Mouse (Mus musculus) midbrain, embryonic 14.5 days (tissue): Measurements from ENCODE around the gene Erlec1. TPM values are rescaled to one million over a fixed set of nuclear protein-coding genes. Genes with fewer than 3 reads are reported as not detected.

Experiments
- ATAC-seq: fragments of 200-750 bp; cut with Nextera tagmentation; 2 replicates; pipeline ENCODE4 v1.8.0; 2017; ENCODE audit warnings: moderate number of reproducible peaks, moderate library complexity; ENCODE audit not compliant: low FRiP score, low TSS enrichment
- DNase-seq: peaks from one replicate; pipeline ENCODE4 v3.0.0-alpha.2; 2015
- H3K27ac ChIP-seq: fragments of 300-500 bp; sonication (generic); replicated peaks from 2 replicates; pipeline ENCODE4 v1.5.1; 2014; ENCODE audit warnings: mild to moderate bottlenecking, low read depth, low read length, moderate library complexity
- H3K27me3 ChIP-seq: fragments of 300-500 bp; sonication (generic); 2 replicates; pipeline ENCODE4 v1.6.1; 2014; ENCODE audit warnings: low read length, control low read depth, mixed read lengths; ENCODE audit not compliant: control insufficient read depth, insufficient read depth
- H3K36me3 ChIP-seq: fragments of 300-500 bp; sonication (generic); 2 replicates; pipeline ENCODE4 v1.6.1; 2014; ENCODE audit warnings: low read length, control low read depth; ENCODE audit not compliant: control insufficient read depth, insufficient read depth
- H3K4me1 ChIP-seq: fragments of 300-500 bp; sonication (generic); 2 replicates; pipeline ENCODE4 v1.6.1; 2014; ENCODE audit warnings: mild to moderate bottlenecking, antibody characterized with exemption, low read length, control low read depth; ENCODE audit not compliant: control insufficient read depth, insufficient read depth
- H3K4me2 ChIP-seq: fragments of 300-500 bp; sonication (generic); 2 replicates; pipeline ENCODE4 v1.6.1; 2014; ENCODE audit warnings: mild to moderate bottlenecking, low read length, moderate library complexity
- H3K4me3 ChIP-seq: fragments of 300-500 bp; sonication (generic); replicated peaks from 2 replicates; pipeline ENCODE4 v1.5.1; 2014; ENCODE audit warnings: low read depth, low read length
- H3K9ac ChIP-seq: fragments of 300-500 bp; sonication (generic); replicated peaks from 2 replicates; pipeline ENCODE4 v1.6.1; 2014; ENCODE audit warnings: mild to moderate bottlenecking, low read length, moderate library complexity
- H3K9me3 ChIP-seq: fragments of 300-500 bp; sonication (generic); 2 replicates; pipeline ENCODE4 v1.6.1; 2016; ENCODE audit warnings: low read length, control low read depth, mixed read lengths; ENCODE audit not compliant: control insufficient read depth
- WGBS: fragments of 180-500 bp; shearing (Covaris S2); extraction: QIAGEN DNeasy Blood & Tissue Kit; methylation state at CpG from one replicate; pipeline ENCODE4 v1.1.7; 2014; 5-methylcytosine and 5-hydroxymethylcytosine counted together
- polyA plus RNA-seq: library from polyadenylated mRNA; unstranded; fragments of >200 nt; fragmentation: Nextera tagmentation; extraction: Ambion mirVana; gene quantifications from 2 replicates; pipeline ENCODE4 v1.2.1, GENCODE M21; 2014

Gene Erlec1
- 13.5 and 14.4 TPM in 2 replicates for polyA plus RNA-seq

DNA sequence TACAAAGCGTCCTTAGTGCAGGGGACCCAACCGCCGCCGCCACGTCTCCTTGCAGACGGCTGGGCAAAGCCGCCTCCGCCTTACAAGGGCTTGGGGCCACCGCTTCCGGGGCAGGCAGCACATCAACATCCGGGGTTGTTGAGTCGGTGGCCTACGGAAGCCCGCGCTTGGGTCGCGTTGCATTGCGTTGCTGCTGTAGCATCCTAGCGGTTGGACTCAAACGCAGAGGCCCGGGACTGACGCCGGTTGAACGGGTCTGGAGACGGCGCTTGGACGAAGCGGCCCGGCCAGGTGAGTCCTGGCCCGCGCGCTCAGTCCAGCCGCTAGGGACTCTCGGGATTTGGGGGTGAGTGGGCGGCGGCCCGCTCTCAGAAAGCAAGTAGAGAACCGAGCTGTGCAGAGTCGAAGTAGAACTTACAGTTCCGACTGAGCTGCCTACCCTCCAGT, at the start of gene Erlec1:
Gene Erlec1 (minus strand): TSS at position 57 of the 447 bp plus-strand sequence.
- peaks cover 13% of the 10 kb centered on the region for H3K4me1 ChIP-seq
- peak within 1 kb of the TSS; percentile 84 for H3K27ac ChIP-seq
- peak; percentile 98 for ATAC-seq
- H3K36me3 ChIP-seq, result peaks cover 30% of the 10 kb centered on the region
- DNase-seq, result peak; percentile 96
- no peaks in the 10 kb centered on the region for H3K27me3 ChIP-seq
- H3K4me3 ChIP-seq, result peak within 1 kb of the TSS; percentile 60
- H3K9ac ChIP-seq, result peak within 1 kb of the TSS; percentile 85
- peak within 1 kb of the TSS; percentile 82 for H3K4me2 ChIP-seq
- WGBS, result 1% methylated on average over 40 of the region's 40 CpGs
- H3K9me3 ChIP-seq, result 0 out of 2 replicates have a peak, but pooled peaks cover 12% of the 10 kb centered on the region

DNA sequence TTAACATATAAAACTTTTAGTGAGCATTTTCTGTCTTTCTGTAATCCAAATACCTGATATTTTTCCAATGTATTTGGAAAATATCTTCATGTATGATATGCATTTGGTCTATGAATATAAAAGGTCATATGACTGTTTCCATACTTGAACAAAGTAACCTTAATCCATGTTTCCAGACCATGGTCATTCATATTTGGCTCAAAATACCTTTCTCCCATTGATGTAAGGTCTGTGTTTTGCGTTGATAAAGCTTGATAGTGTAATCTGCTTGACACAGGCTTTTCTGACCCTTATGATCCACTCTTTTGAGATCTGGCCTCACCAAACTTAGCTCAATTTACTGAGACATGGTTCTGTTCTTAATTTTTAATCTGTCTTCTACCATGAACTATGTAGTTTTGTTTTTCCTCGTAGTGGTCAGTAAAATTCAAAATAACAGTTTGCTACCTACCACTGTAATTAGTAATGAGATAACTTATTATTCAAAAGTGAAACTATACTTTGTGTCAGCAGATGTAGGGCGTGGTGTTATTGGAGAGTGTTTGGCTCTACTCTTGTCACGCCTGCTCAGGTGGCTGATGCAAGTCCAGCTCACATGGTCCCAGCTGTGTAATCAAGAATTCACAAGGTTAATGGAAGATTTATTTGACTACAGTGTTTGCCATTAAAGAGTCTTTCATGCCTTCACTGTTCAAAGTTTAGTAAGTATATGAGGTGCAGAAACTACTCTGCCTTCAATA, 47.2 kb upstream of the Erlec1 start:
- ATAC-seq (no peak), DNase-seq (no peak)
- Histone ChIP-seq H3K4me2 (no peak overlapping the region), H3K9me3 (no peaks in the 10 kb centered on the region), H3K4me3 (no peak overlapping the region), H3K27me3 (no peaks in the 10 kb centered on the region), H3K36me3 (no peaks in the 10 kb centered on the region), H3K9ac (no peak overlapping the region), H3K27ac (no peak overlapping the region), H3K4me1 (no peaks in the 10 kb centered on the region)
- WGBS, result 93% methylated on average over 4 of the region's 4 CpGs

DNA sequence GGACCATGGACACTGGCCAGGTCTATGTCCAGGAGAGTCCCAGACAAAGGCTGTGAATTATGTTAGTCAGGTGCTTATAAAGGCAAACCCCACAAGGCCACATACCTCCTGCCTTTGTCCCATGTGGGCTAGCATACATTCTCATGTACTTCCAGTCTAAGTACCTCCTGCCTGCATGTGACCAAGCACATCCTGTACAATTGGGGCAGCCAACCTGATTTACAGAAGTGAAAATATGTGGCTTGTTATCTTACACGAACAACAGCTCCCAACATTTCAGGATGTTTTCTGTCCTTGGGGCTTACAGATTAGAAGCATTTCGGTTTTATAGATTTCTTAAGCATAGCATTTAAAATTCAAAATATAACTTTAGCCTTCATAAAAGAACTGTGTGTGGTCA, 45.9 kb upstream of the Erlec1 start:
- ATAC-seq, result no peak
- 93% methylated on average over 2 of the region's 2 CpGs for WGBS

DNA sequence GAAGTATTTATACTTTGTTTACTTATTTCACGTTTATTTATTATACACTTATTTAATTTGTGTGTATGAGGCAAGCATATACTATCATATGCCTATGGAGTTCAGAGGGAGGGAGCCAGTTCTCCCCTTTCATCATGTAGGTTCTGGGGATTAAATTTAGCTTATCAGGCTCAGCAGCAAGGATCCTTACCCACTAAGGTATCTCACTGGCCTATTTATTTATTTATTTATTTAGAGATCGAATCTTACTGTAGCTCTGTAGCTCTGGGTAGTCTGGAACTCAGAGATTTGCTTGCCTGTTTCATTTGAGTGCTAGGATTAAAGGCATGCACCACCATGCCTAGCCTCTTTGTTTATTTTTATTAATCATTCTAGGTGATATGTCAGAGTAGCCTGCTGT, 44.6 kb upstream of the Erlec1 start:
- no peaks in the 10 kb centered on the region for H3K9me3 ChIP-seq
- WGBS, result 87% methylated on average over 2 of the region's 2 CpGs
- ATAC-seq, result no peak
- no peak overlapping the region for H3K4me3 ChIP-seq
- H3K4me2 ChIP-seq, result no peak overlapping the region
- no peaks in the 10 kb centered on the region for H3K36me3 ChIP-seq
- no peaks in the 10 kb centered on the region for H3K4me1 ChIP-seq
- no peak for DNase-seq
- no peaks in the 10 kb centered on the region for H3K27me3 ChIP-seq
- no peak overlapping the region for H3K27ac ChIP-seq
- H3K9ac ChIP-seq, result no peak overlapping the region

More for the DNA sequence above, 45.9 kb upstream of the Erlec1 start:
- Histone ChIP-seq H3K4me3 (no peak overlapping the region), H3K36me3 (no peaks in the 10 kb centered on the region), H3K4me1 (no peaks in the 10 kb centered on the region), H3K27ac (no peak overlapping the region), H3K9ac (no peak overlapping the region), H3K27me3 (no peaks in the 10 kb centered on the region), H3K4me2 (no peak overlapping the region), H3K9me3 (no peaks in the 10 kb centered on the region)
- no peak for DNase-seq

DNA sequence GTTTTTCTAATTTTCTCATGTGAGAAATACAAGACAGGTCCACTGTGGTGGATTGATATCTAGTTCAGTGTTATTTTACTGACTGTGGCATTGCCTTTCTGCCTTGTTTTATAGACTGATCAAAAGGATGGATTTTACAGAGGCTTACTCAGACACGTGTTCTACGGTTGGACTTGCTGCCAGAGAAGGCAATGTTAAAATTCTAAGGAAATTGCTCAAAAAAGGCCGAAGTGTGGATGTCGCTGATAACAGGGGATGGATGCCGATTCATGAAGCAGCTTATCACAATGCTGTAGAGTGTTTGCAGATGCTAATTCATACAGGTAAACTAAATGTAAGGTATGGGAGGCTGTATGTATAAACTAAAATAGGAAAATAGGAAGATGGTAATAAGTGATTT, 44.1 kb upstream of the Erlec1 start:
- H3K4me2 ChIP-seq, result no peak overlapping the region
- H3K9ac ChIP-seq, result no peak overlapping the region
- DNase-seq (no peak), ATAC-seq (no peak)
- no peak overlapping the region for H3K4me3 ChIP-seq
- no peaks in the 10 kb centered on the region for H3K4me1 ChIP-seq
- WGBS, result 93% methylated on average over 5 of the region's 5 CpGs
- no peaks in the 10 kb centered on the region for H3K9me3 ChIP-seq
- H3K36me3 ChIP-seq, result no peaks in the 10 kb centered on the region
- no peak overlapping the region for H3K27ac ChIP-seq
- H3K27me3 ChIP-seq, result no peaks in the 10 kb centered on the region

DNA sequence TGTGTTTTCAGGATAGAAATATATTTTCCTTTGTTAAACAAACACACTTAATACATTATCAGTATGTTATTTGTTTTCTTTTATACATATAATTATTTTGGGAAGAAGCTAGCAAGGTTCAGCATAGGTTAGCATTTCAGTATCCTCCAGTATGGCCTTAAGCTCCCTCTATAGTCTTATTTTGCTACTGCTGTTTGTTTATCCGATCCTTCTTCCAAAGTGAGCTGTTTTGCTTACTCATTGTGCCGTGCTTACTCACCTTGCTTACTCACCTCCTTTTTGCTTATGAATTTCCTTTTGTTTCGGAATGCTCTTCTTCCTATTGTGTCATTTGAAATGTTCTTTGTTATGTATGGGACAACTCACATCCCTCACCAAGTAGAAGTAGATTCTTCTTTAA, 42.5 kb upstream of the Erlec1 start:
- Histone ChIP-seq H3K36me3 (no peaks in the 10 kb centered on the region), H3K4me2 (no peak overlapping the region), H3K4me3 (no peak overlapping the region), H3K9ac (no peak overlapping the region), H3K9me3 (no peaks in the 10 kb centered on the region), H3K27me3 (no peaks in the 10 kb centered on the region), H3K4me1 (no peaks in the 10 kb centered on the region), H3K27ac (no peak overlapping the region)
- 91% methylated on average over 3 of the region's 3 CpGs for WGBS
- ATAC-seq (no peak), DNase-seq (no peak)

DNA sequence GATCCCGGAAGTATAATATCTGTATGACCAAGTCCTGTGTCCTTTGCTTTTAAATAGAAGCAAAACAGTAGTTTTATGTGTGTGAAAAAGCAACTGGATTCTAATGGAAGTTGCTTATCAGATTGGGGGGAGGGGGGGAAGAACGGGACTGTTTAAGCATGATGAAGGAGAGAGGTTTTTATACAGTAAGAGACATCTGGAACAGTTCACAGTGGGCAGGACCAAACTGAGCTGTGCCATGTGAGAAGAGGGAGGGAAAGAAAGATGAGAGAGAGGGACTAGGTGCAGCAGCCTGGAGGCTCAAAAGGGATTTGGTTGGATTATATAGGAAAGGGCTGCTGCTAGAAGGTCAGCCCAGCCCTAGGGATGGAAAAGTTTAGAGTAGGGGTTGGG, 32.5 kb upstream of the Erlec1 start:
- Histone ChIP-seq H3K4me1 (0 out of 2 replicates have a peak, but pooled peaks cover 4% of the 10 kb centered on the region), H3K9me3 (no peaks in the 10 kb centered on the region), H3K27me3 (no peaks in the 10 kb centered on the region), H3K9ac (peak overlapping the region; percentile 44), H3K4me2 (peak overlapping the region; percentile 76), H3K36me3 (no peaks in the 10 kb centered on the region), H3K4me3 (peak overlapping the region; percentile 60), H3K27ac (peak overlapping the region; percentile 55; the same call in 1 of the 2 replicates)
- ATAC-seq (peak; percentile 70), DNase-seq (no peak)
- 4% methylated on average over 2 of the region's 2 CpGs for WGBS

DNA sequence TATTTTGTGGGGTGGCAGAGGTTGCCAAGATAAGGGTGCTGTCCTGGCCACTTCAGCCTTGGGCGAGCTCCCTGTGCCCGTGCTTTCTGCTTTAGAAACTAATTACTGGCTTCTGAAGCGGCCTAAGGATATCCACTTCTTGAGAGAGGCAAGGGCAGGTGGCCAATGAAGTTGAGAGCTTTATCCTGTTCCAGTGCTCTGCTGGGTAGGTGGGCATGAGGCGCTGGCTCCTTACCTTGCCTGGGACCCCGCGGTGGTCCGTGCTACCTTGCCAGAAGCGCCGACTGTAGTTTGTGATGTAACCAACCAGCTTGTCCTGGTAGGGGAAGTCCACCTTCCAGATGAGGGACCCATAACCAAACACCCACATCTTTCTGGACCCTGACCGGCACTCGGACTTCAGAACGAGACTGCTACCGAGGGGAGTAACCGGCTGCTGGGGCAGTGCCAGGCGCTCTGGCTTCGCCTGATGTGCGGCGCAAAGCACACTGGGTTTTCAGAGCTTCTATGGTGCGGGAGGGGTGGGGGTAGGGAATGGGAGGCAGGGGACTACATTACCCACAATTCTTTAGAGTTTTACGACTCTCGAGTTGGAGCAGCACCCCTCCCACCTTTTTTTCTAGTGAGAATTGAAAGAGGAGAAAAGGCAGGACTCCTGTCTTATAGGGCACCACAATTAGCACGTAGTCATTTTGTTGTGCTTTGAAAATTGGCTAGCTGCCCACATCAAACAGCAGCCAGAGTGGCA, 31.9 kb upstream of the Erlec1 start, which contains the start of gene Chac2:
Gene Chac2 (minus strand): TSS at position 474 of the 748 bp plus-strand sequence.
- Histone ChIP-seq H3K9ac (peak within 1 kb of the TSS; percentile 74), H3K4me1 (0 out of 2 replicates have a peak, but pooled peaks cover 4% of the 10 kb centered on the region), H3K4me3 (peak within 1 kb of the TSS; percentile 60), H3K4me2 (peak within 1 kb of the TSS; percentile 76), H3K27ac (peak within 1 kb of the TSS; percentile 78), H3K9me3 (no peaks in the 10 kb centered on the region), H3K27me3 (no peaks in the 10 kb centered on the region), H3K36me3 (no peaks in the 10 kb centered on the region)
- peak; percentile 94 for DNase-seq
- WGBS, result 1% methylated on average over 22 of the region's 22 CpGs
- ATAC-seq, result peak; percentile 99
